Mouse (Mus musculus) midbrain, embryonic 14.5 days (tissue): ENCODE measurements around the gene Olfr683. TPM values are rescaled to one million over a fixed set of nuclear protein-coding genes. Genes with fewer than 3 reads are reported as not detected.
"Not testable (repeated sequence)": the region's sequence is repeated elsewhere in the genome, so short reads cannot be mapped to it uniquely, and the experiment has no call there.

ENCODE experiments used
- ATAC-seq: fragments of 200-750 bp; cut with Nextera tagmentation; 2 replicates; pipeline ENCODE4 v1.8.0; 2017; ENCODE audit warnings: moderate number of reproducible peaks, moderate library complexity; ENCODE audit not compliant: low FRiP score, low TSS enrichment
- DNase-seq: peaks from one replicate; pipeline ENCODE4 v3.0.0-alpha.2; 2015
- H3K27ac ChIP-seq: fragments of 300-500 bp; sonication (generic); replicated peaks from 2 replicates; pipeline ENCODE4 v1.5.1; 2014; ENCODE audit warnings: mild to moderate bottlenecking, low read depth, low read length, moderate library complexity
- H3K27me3 ChIP-seq: fragments of 300-500 bp; sonication (generic); 2 replicates; pipeline ENCODE4 v1.6.1; 2014; ENCODE audit warnings: low read length, control low read depth, mixed read lengths; ENCODE audit not compliant: control insufficient read depth, insufficient read depth
- H3K36me3 ChIP-seq: fragments of 300-500 bp; sonication (generic); 2 replicates; pipeline ENCODE4 v1.6.1; 2014; ENCODE audit warnings: low read length, control low read depth; ENCODE audit not compliant: control insufficient read depth, insufficient read depth
- H3K4me1 ChIP-seq: fragments of 300-500 bp; sonication (generic); 2 replicates; pipeline ENCODE4 v1.6.1; 2014; ENCODE audit warnings: mild to moderate bottlenecking, antibody characterized with exemption, low read length, control low read depth; ENCODE audit not compliant: control insufficient read depth, insufficient read depth
- H3K4me2 ChIP-seq: fragments of 300-500 bp; sonication (generic); 2 replicates; pipeline ENCODE4 v1.6.1; 2014; ENCODE audit warnings: mild to moderate bottlenecking, low read length, moderate library complexity
- H3K4me3 ChIP-seq: fragments of 300-500 bp; sonication (generic); replicated peaks from 2 replicates; pipeline ENCODE4 v1.5.1; 2014; ENCODE audit warnings: low read depth, low read length
- H3K9ac ChIP-seq: fragments of 300-500 bp; sonication (generic); replicated peaks from 2 replicates; pipeline ENCODE4 v1.6.1; 2014; ENCODE audit warnings: mild to moderate bottlenecking, low read length, moderate library complexity
- H3K9me3 ChIP-seq: fragments of 300-500 bp; sonication (generic); 2 replicates; pipeline ENCODE4 v1.6.1; 2016; ENCODE audit warnings: low read length, control low read depth, mixed read lengths; ENCODE audit not compliant: control insufficient read depth
- WGBS: fragments of 180-500 bp; shearing (Covaris S2); extraction: QIAGEN DNeasy Blood & Tissue Kit; methylation state at CpG from one replicate; pipeline ENCODE4 v1.1.7; 2014; 5-methylcytosine and 5-hydroxymethylcytosine counted together
- polyA plus RNA-seq: library from polyadenylated mRNA; unstranded; fragments of >200 nt; fragmentation: Nextera tagmentation; extraction: Ambion mirVana; gene quantifications from 2 replicates; pipeline ENCODE4 v1.2.1, GENCODE M21; 2014

Gene Olfr683
- not detected in 2 replicates for polyA plus RNA-seq

- Histone ChIP-seq H3K4me2 (no peak within 1 kb of the TSS), H3K9me3 (no peaks in the 10 kb centered on the region), H3K36me3 (no peaks in the 10 kb centered on the region), H3K27ac (no peak within 1 kb of the TSS), H3K27me3 (no peaks in the 10 kb centered on the region), H3K4me3 (no peak within 1 kb of the TSS), H3K9ac (no peak within 1 kb of the TSS), H3K4me1 (no peaks in the 10 kb centered on the region)
- WGBS: 64% methylated on average over 1 of the region's 1 CpGs
- DNase-seq (no peak), ATAC-seq (no peak)
These were observed at the start of gene Olfr683 for GRCm38 (mm10) chr7:105146912-105147311. Olfr683 (minus strand) TSS chr7:105147012.

- Histone ChIP-seq H3K4me3 (no peak within 1 kb of the TSS), H3K36me3 (no peaks in the 10 kb centered on the region), H3K27me3 (no peaks in the 10 kb centered on the region), H3K27ac (no peak within 1 kb of the TSS), H3K4me1 (no peaks in the 10 kb centered on the region), H3K9me3 (no peaks in the 10 kb centered on the region), H3K4me2 (no peak within 1 kb of the TSS), H3K9ac (no peak within 1 kb of the TSS)
- DNase-seq (no peak), ATAC-seq (no peak)
- WGBS: 93% methylated on average over 1 of the region's 1 CpGs
These were observed 39.1 kb upstream of the Olfr683 start, which contains the start of gene Olfr685 for GRCm38 (mm10) chr7:105185912-105186311. Olfr685 (minus strand) TSS chr7:105186012.

GRCm38 (mm10) chr7:105170773-105171172, 24.0 kb upstream of the Olfr683 start:
- DNase-seq (peak; percentile 61), ATAC-seq (no peak)
- H3K36me3 ChIP-seq: no peaks in the 10 kb centered on the region
- H3K9ac ChIP-seq: no peak overlapping the region
- H3K27me3 ChIP-seq: no peaks in the 10 kb centered on the region
- H3K4me3 ChIP-seq: no peak overlapping the region
- no peaks in the 10 kb centered on the region for H3K4me1 ChIP-seq
- H3K9me3 ChIP-seq: no peaks in the 10 kb centered on the region
- no peak overlapping the region for H3K4me2 ChIP-seq
- H3K27ac ChIP-seq: no peak overlapping the region
- WGBS: 57% methylated on average over 4 of the region's 4 CpGs

GRCm38 (mm10) chr7:105163553-105163952, 16.7 kb upstream of the Olfr683 start, which contains the start of gene Olfr684:
Olfr684 (minus strand) TSS chr7:105163653.
- Histone ChIP-seq H3K9me3 (no peaks in the 10 kb centered on the region), H3K27ac (no peak within 1 kb of the TSS), H3K4me1 (no peaks in the 10 kb centered on the region), H3K27me3 (no peaks in the 10 kb centered on the region), H3K4me3 (no peak within 1 kb of the TSS), H3K36me3 (no peaks in the 10 kb centered on the region), H3K4me2 (no peak within 1 kb of the TSS), H3K9ac (no peak within 1 kb of the TSS)
- no peak for ATAC-seq
- 75% methylated on average over 1 of the region's 1 CpGs for WGBS
- no peak for DNase-seq

- no peak for ATAC-seq
- no peak for DNase-seq
- WGBS: 80% methylated on average over 2 of the region's 2 CpGs
- Histone ChIP-seq H3K4me3 (no peak overlapping the region), H3K36me3 (no peaks in the 10 kb centered on the region), H3K9ac (no peak overlapping the region), H3K27me3 (no peaks in the 10 kb centered on the region), H3K4me1 (no peaks in the 10 kb centered on the region), H3K9me3 (no peaks in the 10 kb centered on the region), H3K4me2 (no peak overlapping the region), H3K27ac (no peak overlapping the region)
These were observed 5.5 kb downstream of the Olfr683 start for GRCm38 (mm10) chr7:105141275-105141674.

- ATAC-seq: no peak
- H3K4me3 ChIP-seq: no peak within 1 kb of the TSS
- no peaks in the 10 kb centered on the region for H3K27me3 ChIP-seq
- H3K36me3 ChIP-seq: no peaks in the 10 kb centered on the region
- H3K9ac ChIP-seq: no peak within 1 kb of the TSS
- no peaks in the 10 kb centered on the region for H3K9me3 ChIP-seq
- H3K4me1 ChIP-seq: no peaks in the 10 kb centered on the region
- no peak for DNase-seq
- no peak within 1 kb of the TSS for H3K27ac ChIP-seq
- H3K4me2 ChIP-seq: no peak within 1 kb of the TSS
These were observed 30.3 kb downstream of the Olfr683 start, which contains the start of gene Olfr681 for GRCm38 (mm10) chr7:105116536-105116935. Olfr681 (plus strand) TSS chr7:105116836.

- not testable (repeated sequence) for H3K4me2 ChIP-seq, H3K9me3 ChIP-seq, H3K36me3 ChIP-seq, H3K9ac ChIP-seq, ATAC-seq, H3K4me3 ChIP-seq, DNase-seq, H3K4me1 ChIP-seq, H3K27me3 ChIP-seq, H3K27ac ChIP-seq
These were observed 54.1 kb downstream of the Olfr683 start, which contains the start of gene Olfr680-ps1 for GRCm38 (mm10) chr7:105092717-105093116. Olfr680-ps1 (minus strand) TSS chr7:105092817.

Other genes with a start within 250 kb of the Olfr683 start
- gene Olfr667, start 225.5 kb downstream of the Olfr683 start, polyA plus RNA-seq: not detected in 2 replicates
- not detected in 2 replicates for gene Olfr668, start 219.0 kb downstream of the Olfr683 start, polyA plus RNA-seq
- not detected in 2 replicates for gene Olfr669, start 212.8 kb downstream of the Olfr683 start, polyA plus RNA-seq
- not detected in 2 replicates for gene Olfr670, start 184.4 kb downstream of the Olfr683 start, polyA plus RNA-seq
- gene Olfr671, start 167.9 kb downstream of the Olfr683 start, polyA plus RNA-seq: not detected in 2 replicates
- gene Olfr672, start 145.0 kb downstream of the Olfr683 start, polyA plus RNA-seq: not detected in 2 replicates
- not detected in 2 replicates for gene Olfr675, start 118.6 kb downstream of the Olfr683 start, polyA plus RNA-seq
- not detected in 2 replicates for gene Olfr676, start 114.3 kb downstream of the Olfr683 start, polyA plus RNA-seq
- not detected in 2 replicates for gene Olfr677, start 95.6 kb downstream of the Olfr683 start, polyA plus RNA-seq
- gene Olfr678, start 82.5 kb downstream of the Olfr683 start, polyA plus RNA-seq: not detected in 2 replicates
- gene Olfr679, start 65.8 kb downstream of the Olfr683 start, polyA plus RNA-seq: not detected in 2 replicates
- gene Olfr680-ps1, start 54.2 kb downstream of the Olfr683 start, polyA plus RNA-seq: not detected in 2 replicates
- gene Olfr681, start 30.2 kb downstream of the Olfr683 start, polyA plus RNA-seq: not detected in 2 replicates
- not detected in 2 replicates for gene Olfr684, start 16.6 kb upstream of the Olfr683 start, polyA plus RNA-seq
- not detected in 2 replicates for gene Olfr685, start 39.0 kb upstream of the Olfr683 start, polyA plus RNA-seq
- not detected in 2 replicates for gene Olfr686, start 60.5 kb upstream of the Olfr683 start, polyA plus RNA-seq
- gene Olfr688, start 141.1 kb upstream of the Olfr683 start, polyA plus RNA-seq: not detected in 2 replicates
- 0.08 TPM in 1 of 2 replicates, not detected in the other for gene Olfr689, start 164.2 kb upstream of the Olfr683 start, polyA plus RNA-seq
- not detected in 2 replicates for gene Olfr690, start 187.1 kb upstream of the Olfr683 start, polyA plus RNA-seq
- gene Olfr691, start 195.3 kb upstream of the Olfr683 start, polyA plus RNA-seq: 0.14 and 0.69 TPM in 2 replicates
- gene Olfr692, start 221.2 kb upstream of the Olfr683 start, polyA plus RNA-seq: not detected in 2 replicates
- gene Gm5901, start 228.0 kb upstream of the Olfr683 start, polyA plus RNA-seq: not detected in 2 replicates